Mouse (Mus musculus) embryonic facial prominence, embryonic 13.5 days (tissue): ENCODE data around the gene 0610010K14Rik. TPM values are rescaled to one million over a fixed set of nuclear protein-coding genes. Genes with fewer than 3 reads are reported as not detected.
A peak's percentile ranks its signal among the peaks of the same experiment; 100 is the strongest.

Source experiments
- ATAC-seq: fragments of 200-750 bp; cut with Nextera tagmentation; 2 replicates; pipeline ENCODE4 v1.8.0; 2017; ENCODE audit warnings: low read depth; ENCODE audit not compliant: insufficient number of reproducible peaks, insufficient read depth, low FRiP score, low TSS enrichment
- H3K27ac ChIP-seq: fragments of 300-500 bp; sonication (generic); 2 replicates; pipeline ENCODE4 v1.5.1; 2015; ENCODE audit warnings: moderate library complexity, mild to moderate bottlenecking, inconsistent platforms
- H3K27me3 ChIP-seq: fragments of 300-500 bp; sonication (generic); 2 replicates; pipeline ENCODE4 v1.6.1; 2015; ENCODE audit warnings: mild to moderate bottlenecking, inconsistent platforms
- H3K36me3 ChIP-seq: fragments of 300-500 bp; sonication (generic); 2 replicates; pipeline ENCODE4 v1.6.1; 2015; ENCODE audit warnings: mild to moderate bottlenecking, inconsistent platforms
- H3K4me1 ChIP-seq: fragments of 300-500 bp; sonication (generic); 2 replicates; pipeline ENCODE4 v1.6.1; 2015; ENCODE audit warnings: inconsistent platforms
- H3K4me2 ChIP-seq: fragments of 300-500 bp; sonication (generic); 2 replicates; pipeline ENCODE4 v1.6.1; 2015; ENCODE audit warnings: moderate library complexity, mild to moderate bottlenecking, inconsistent platforms
- H3K4me3 ChIP-seq: fragments of 300-500 bp; sonication (generic); 2 replicates; pipeline ENCODE4 v1.5.1; 2015; ENCODE audit warnings: mild to moderate bottlenecking, inconsistent platforms
- H3K9ac ChIP-seq: fragments of 300-500 bp; sonication (generic); 2 replicates; pipeline ENCODE4 v1.6.1; 2015; ENCODE audit warnings: mild to moderate bottlenecking, inconsistent platforms
- H3K9me3 ChIP-seq: fragments of 300-500 bp; sonication (generic); 2 replicates; pipeline ENCODE4 v1.6.1; 2016; ENCODE audit warnings: inconsistent platforms
- WGBS: fragments of 180-500 bp; shearing (Covaris S2); methylation state at CpG from one replicate; pipeline ENCODE4 v1.1.7; 2015; ENCODE audit warnings: mixed read lengths; 5-methylcytosine and 5-hydroxymethylcytosine counted together
- polyA plus RNA-seq: library from polyadenylated mRNA; unstranded; fragments of >200 nt; fragmentation: Nextera tagmentation; extraction: Ambion mirVana; gene quantifications from 2 replicates; pipeline ENCODE4 v1.2.1, GENCODE M21; 2015

The 0610010K14Rik gene
- polyA plus RNA-seq: 188 and 200 TPM in 2 replicates

- H3K4me2 ChIP-seq: peak within 1 kb of the TSS; percentile 83
- H3K4me3 ChIP-seq: peak within 1 kb of the TSS; percentile 81
- H3K36me3 ChIP-seq: peaks cover 15% of the 10 kb centered on the region
- under 1% methylated on average over 69 of the region's 70 CpGs for WGBS
- ATAC-seq: peak; percentile 89
- H3K9me3 ChIP-seq: no peaks in the 10 kb centered on the region
- peaks cover 56% of the 10 kb centered on the region for H3K4me1 ChIP-seq
- H3K9ac ChIP-seq: peak within 1 kb of the TSS; percentile 87
- H3K27me3 ChIP-seq: no peaks in the 10 kb centered on the region
- peak within 1 kb of the TSS; percentile 93 for H3K27ac ChIP-seq
Observed at GRCm38 (mm10) chr11:70237457-70238167, at the start of gene 0610010K14Rik. 0610010K14Rik (minus strand) TSS chr11:70237914.

GRCm38 (mm10) chr11:70285686-70286085, 48.0 kb upstream of the 0610010K14Rik start:
- H3K4me3 ChIP-seq: no peak overlapping the region
- no peak overlapping the region for H3K4me2 ChIP-seq
- no peak overlapping the region for H3K9ac ChIP-seq
- H3K27me3 ChIP-seq: no peaks in the 10 kb centered on the region
- H3K4me1 ChIP-seq: no peaks in the 10 kb centered on the region; the same call in 1 of the 2 replicates
- no peaks in the 10 kb centered on the region for H3K9me3 ChIP-seq
- 84% methylated on average over 5 of the region's 5 CpGs for WGBS
- ATAC-seq: no peak
- H3K27ac ChIP-seq: no peak overlapping the region
- H3K36me3 ChIP-seq: no peaks in the 10 kb centered on the region

GRCm38 (mm10) chr11:70284757-70285156, 47.0 kb upstream of the 0610010K14Rik start:
- H3K9me3 ChIP-seq: no peaks in the 10 kb centered on the region
- H3K27me3 ChIP-seq: no peaks in the 10 kb centered on the region
- no peak overlapping the region for H3K4me3 ChIP-seq
- H3K36me3 ChIP-seq: no peaks in the 10 kb centered on the region
- H3K4me2 ChIP-seq: no peak overlapping the region
- no peaks in the 10 kb centered on the region; the same call in 1 of the 2 replicates for H3K4me1 ChIP-seq
- no peak overlapping the region for H3K9ac ChIP-seq
- H3K27ac ChIP-seq: no peak overlapping the region
- 60% methylated on average over 3 of the region's 3 CpGs for WGBS
- no peak for ATAC-seq

- 81% methylated on average over 4 of the region's 4 CpGs for WGBS
- no peak overlapping the region for H3K9ac ChIP-seq
- H3K27ac ChIP-seq: no peak overlapping the region
- H3K4me1 ChIP-seq: no peaks in the 10 kb centered on the region
- no peak overlapping the region for H3K4me2 ChIP-seq
- ATAC-seq: no peak
- H3K9me3 ChIP-seq: no peaks in the 10 kb centered on the region
- H3K27me3 ChIP-seq: no peaks in the 10 kb centered on the region
- no peak overlapping the region for H3K4me3 ChIP-seq
- H3K36me3 ChIP-seq: no peaks in the 10 kb centered on the region
Observed at GRCm38 (mm10) chr11:70283666-70284065, 46.0 kb upstream of the 0610010K14Rik start.

GRCm38 (mm10) chr11:70280441-70280840, 42.7 kb upstream of the 0610010K14Rik start:
- 59% methylated on average over 3 of the region's 3 CpGs for WGBS
- H3K4me1 ChIP-seq: no peaks in the 10 kb centered on the region
- H3K36me3 ChIP-seq: no peaks in the 10 kb centered on the region
- H3K4me2 ChIP-seq: no peak overlapping the region
- no peaks in the 10 kb centered on the region; the same call in 1 of the 2 replicates for H3K27me3 ChIP-seq
- ATAC-seq: no peak
- no peak overlapping the region for H3K4me3 ChIP-seq
- H3K9me3 ChIP-seq: no peaks in the 10 kb centered on the region
- H3K9ac ChIP-seq: no peak overlapping the region
- H3K27ac ChIP-seq: no peak overlapping the region

GRCm38 (mm10) chr11:70278961-70279360, 41.2 kb upstream of the 0610010K14Rik start:
- H3K4me3 ChIP-seq: no peak overlapping the region
- H3K27me3 ChIP-seq: no peaks in the 10 kb centered on the region; the same call in 1 of the 2 replicates
- no peaks in the 10 kb centered on the region for H3K9me3 ChIP-seq
- no peak for ATAC-seq
- H3K4me1 ChIP-seq: no peaks in the 10 kb centered on the region
- no peaks in the 10 kb centered on the region for H3K36me3 ChIP-seq
- 81% methylated on average over 3 of the region's 3 CpGs for WGBS
- H3K9ac ChIP-seq: no peak overlapping the region
- H3K4me2 ChIP-seq: no peak overlapping the region
- H3K27ac ChIP-seq: no peak overlapping the region

- no peaks in the 10 kb centered on the region; the same call in 1 of the 2 replicates for H3K27me3 ChIP-seq
- no peaks in the 10 kb centered on the region for H3K4me1 ChIP-seq
- H3K9me3 ChIP-seq: no peaks in the 10 kb centered on the region
- no peak for ATAC-seq
- no peaks in the 10 kb centered on the region for H3K36me3 ChIP-seq
- WGBS: 64% methylated on average over 7 of the region's 7 CpGs
- no peak overlapping the region for H3K4me3 ChIP-seq
- H3K27ac ChIP-seq: no peak overlapping the region
- H3K4me2 ChIP-seq: no peak overlapping the region
- no peak overlapping the region for H3K9ac ChIP-seq
Observed at GRCm38 (mm10) chr11:70271641-70272040, 33.9 kb upstream of the 0610010K14Rik start.

GRCm38 (mm10) chr11:70266405-70266804, 28.7 kb upstream of the 0610010K14Rik start:
- Histone ChIP-seq H3K27ac (no peak overlapping the region), H3K4me2 (no peak overlapping the region), H3K9ac (no peak overlapping the region), H3K4me3 (no peak overlapping the region), H3K27me3 (no peaks in the 10 kb centered on the region), H3K36me3 (no peaks in the 10 kb centered on the region), H3K4me1 (no peaks in the 10 kb centered on the region; the same call in 1 of the 2 replicates), H3K9me3 (no peaks in the 10 kb centered on the region)
- WGBS: 83% methylated on average over 1 of the region's 1 CpGs
- ATAC-seq: no peak

GRCm38 (mm10) chr11:70265819-70266218, 28.1 kb upstream of the 0610010K14Rik start:
- no peak for ATAC-seq
- H3K9me3 ChIP-seq: no peaks in the 10 kb centered on the region
- H3K4me1 ChIP-seq: no peaks in the 10 kb centered on the region; the same call in 1 of the 2 replicates
- no peak overlapping the region for H3K4me2 ChIP-seq
- no peak overlapping the region for H3K4me3 ChIP-seq
- no peaks in the 10 kb centered on the region for H3K27me3 ChIP-seq
- no peak overlapping the region for H3K9ac ChIP-seq
- no peaks in the 10 kb centered on the region for H3K36me3 ChIP-seq
- H3K27ac ChIP-seq: peak overlapping the region; percentile 39; the same call in 1 of the 2 replicates
- 58% methylated on average over 4 of the region's 4 CpGs for WGBS

- H3K9ac ChIP-seq: no peak overlapping the region
- H3K4me2 ChIP-seq: no peak overlapping the region
- H3K36me3 ChIP-seq: no peaks in the 10 kb centered on the region
- H3K27ac ChIP-seq: peak overlapping the region; percentile 34; the same call in 1 of the 2 replicates
- no peaks in the 10 kb centered on the region; the same call in 1 of the 2 replicates for H3K4me1 ChIP-seq
- WGBS: 46% methylated on average over 3 of the region's 3 CpGs
- no peaks in the 10 kb centered on the region for H3K9me3 ChIP-seq
- no peak overlapping the region for H3K4me3 ChIP-seq
- ATAC-seq: no peak
- no peaks in the 10 kb centered on the region for H3K27me3 ChIP-seq
Observed at GRCm38 (mm10) chr11:70265252-70265651, 27.5 kb upstream of the 0610010K14Rik start.

GRCm38 (mm10) chr11:70259035-70259434, 21.3 kb upstream of the 0610010K14Rik start:
- H3K36me3 ChIP-seq: no peaks in the 10 kb centered on the region
- no peak overlapping the region for H3K27ac ChIP-seq
- ATAC-seq: no peak
- WGBS: 85% methylated on average over 4 of the region's 4 CpGs
- no peak overlapping the region for H3K9ac ChIP-seq
- no peak overlapping the region for H3K4me2 ChIP-seq
- peaks cover 12% of the 10 kb centered on the region for H3K4me1 ChIP-seq
- H3K4me3 ChIP-seq: no peak overlapping the region
- H3K9me3 ChIP-seq: no peaks in the 10 kb centered on the region
- H3K27me3 ChIP-seq: peaks cover 28% of the 10 kb centered on the region

GRCm38 (mm10) chr11:70254931-70255531, 17.3 kb upstream of the 0610010K14Rik start, which contains the start of gene Alox12:
Alox12 (minus strand) TSS chr11:70255353.
- H3K4me2 ChIP-seq: peak within 1 kb of the TSS; percentile 59
- H3K9me3 ChIP-seq: no peaks in the 10 kb centered on the region
- H3K36me3 ChIP-seq: no peaks in the 10 kb centered on the region
- H3K27ac ChIP-seq: no peak within 1 kb of the TSS
- H3K4me3 ChIP-seq: peak within 1 kb of the TSS; percentile 36
- H3K9ac ChIP-seq: peak within 1 kb of the TSS; percentile 54
- peaks cover 13% of the 10 kb centered on the region for H3K4me1 ChIP-seq
- ATAC-seq: no peak
- peaks cover 66% of the 10 kb centered on the region for H3K27me3 ChIP-seq
- WGBS: 1% methylated on average over 25 of the region's 25 CpGs
